Mouse (Mus musculus): Measurements from ENCODE around the gene Colgalt1.

Gene Colgalt1

DNA sequence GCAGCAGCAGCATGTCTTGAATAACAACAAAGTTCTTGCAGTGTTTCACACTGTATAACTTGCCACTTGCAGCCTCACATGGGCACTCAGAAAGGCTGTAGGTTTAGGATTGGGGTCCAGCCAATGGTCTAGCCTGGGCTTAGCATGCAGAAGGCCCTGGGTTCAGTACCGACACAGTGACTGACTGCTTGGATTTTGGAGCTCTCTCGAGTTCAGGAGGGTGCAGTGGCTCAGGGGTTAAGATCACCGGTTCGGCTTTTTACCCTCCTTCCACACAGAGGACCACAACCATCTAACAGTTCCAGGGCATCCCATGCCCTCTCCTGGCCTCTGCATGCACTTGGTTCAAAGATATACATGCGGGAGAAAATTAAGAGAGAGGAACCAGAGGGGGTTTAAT lies 19.8 kb upstream of the Colgalt1 start:
- in situ Hi-C loops (cut with MboI, MseI): no loop called here

DNA sequence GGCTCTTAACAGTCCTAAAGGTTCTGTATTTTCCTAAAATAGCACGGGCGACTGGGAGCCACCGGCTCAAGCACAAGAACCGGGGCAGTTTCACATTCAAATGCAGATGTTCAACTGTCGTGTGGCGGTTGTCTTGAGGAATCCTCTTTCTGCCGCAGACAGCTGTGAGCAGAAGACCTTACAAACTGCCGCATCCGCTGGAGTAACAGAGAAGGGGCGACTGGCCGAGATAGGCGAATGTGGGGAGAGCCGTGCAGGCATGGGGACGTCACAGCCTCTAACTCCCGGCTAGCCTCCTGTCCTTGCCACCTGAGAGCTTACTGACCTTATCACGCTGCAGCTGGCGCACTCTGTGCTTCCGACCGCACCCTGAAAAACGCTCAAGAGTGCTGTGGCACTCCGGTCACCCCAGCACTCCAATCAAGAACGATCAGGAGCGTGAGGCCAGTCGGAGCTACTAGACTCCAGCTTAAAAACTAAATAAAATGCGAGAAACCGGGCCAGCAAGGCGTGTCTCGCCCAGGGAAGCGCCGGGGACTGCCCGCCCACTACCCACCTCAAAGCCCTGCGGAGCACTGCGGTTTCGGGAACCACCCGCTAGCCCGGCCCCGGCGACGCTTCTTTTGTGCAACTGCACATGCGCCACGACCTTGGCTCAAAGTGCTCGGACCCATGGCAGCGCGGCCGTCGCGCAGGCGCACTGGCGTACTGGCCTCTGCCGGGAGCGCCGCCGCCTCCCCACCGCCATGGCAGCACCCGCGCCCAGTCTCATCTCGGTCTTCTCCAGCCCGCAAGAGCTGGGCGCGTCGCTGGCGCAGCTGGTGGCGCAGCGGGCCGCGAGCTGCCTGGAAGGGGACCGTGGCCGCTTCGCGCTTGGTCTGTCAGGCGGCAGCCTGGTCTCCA lies 19.1 kb upstream of the Colgalt1 start, which contains the start of gene Pgls:
TSS of gene Pgls (plus strand) at position 706 of the 903 bp plus-strand sequence.
- in situ Hi-C loops (cut with MboI, MseI): no loop called here

DNA sequence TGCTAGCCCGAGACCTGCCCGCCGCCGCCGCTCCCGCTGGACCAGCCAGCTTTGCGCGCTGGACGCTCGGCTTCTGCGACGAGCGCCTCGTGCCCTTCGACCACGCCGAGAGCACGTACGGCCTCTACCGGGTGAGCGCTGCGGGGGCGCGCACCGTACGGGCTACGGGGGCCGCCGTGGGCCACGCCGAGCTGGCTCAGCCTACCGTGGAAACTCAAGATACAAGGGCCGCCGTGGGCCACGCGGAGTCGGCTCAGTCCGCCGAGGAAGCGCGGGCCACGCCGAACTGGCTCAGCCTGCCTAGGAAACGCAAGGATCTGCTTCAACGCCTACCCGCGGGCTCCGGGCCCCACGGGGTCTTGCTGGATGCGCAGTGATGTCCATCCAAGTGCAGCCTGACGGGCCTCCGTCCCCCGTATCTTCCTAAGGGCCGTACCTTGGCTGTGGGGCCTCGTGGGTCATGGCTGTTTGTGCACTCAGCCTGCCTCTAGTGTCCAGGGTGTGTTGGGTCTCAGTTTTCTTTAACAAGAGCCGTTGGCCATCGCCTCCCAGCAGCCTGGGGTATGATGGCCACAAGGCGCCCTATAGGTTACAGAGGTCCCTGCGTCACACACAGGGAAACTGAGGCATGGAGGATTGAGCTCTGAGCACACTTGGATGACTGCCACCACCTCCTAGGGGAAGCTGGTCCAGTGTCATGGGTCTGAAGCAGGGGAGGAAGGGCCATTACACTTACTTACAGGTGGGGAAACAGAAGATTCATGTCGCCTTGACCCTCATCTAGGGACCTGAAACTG lies 18.2 kb upstream of the Colgalt1 start:
- in situ Hi-C loops (cut with MboI, MseI): no loop called here

DNA sequence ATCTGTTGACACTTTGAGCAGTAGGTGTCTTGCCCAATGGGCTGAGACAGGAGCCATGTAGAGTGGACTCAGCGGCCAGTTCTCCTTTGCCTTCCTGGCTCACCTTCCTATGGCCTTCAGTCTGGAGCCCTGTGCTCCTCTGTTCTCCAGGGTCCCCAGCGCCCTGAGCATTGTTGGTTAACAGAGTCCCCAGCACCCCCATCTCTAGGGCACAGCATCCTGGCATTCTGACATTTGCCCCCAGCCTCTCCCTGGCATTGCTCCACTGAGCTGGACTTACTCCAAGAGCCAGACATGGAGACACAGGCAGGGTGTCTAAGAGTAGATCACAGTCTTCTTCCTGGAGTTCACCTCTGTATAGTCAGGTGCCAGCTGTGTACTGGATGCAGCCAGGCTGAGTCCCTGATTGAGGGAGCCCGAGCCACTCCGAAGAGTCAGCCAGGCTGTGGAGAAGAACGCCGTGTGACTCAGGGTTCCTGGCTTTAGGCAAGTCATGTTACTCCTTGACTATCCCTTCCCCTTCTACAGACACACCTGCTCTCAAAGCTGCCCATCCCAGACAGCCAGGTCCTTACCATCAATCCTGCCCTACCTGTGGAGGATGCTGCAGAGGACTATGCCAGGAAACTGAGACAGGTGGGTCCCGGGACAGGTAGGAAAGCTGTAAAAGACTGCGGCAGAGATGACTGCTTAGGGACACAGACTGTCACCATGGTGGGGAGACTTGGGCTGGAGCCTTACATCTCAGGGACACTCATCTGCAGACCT lies 17.1 kb upstream of the Colgalt1 start:
- in situ Hi-C loops (cut with MboI, MseI): no loop called here

DNA sequence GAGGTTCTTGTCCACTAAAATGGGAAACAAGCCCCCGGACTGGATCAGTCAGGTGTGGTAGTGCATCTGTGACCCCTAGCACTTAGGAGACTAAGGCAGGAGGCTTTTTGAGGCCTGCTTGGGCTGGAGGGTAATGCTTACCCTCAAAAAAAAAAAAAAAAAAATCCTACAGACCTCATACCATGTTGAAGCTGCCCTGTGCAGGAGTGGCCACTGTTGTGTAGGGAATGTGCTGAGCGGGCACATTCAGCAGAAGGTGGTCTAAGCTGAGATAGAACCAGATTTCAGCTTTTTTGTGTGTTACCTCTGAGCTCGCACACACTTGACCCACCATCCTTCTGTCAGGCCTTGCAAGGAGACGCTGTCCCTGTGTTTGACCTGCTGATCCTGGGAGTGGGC lies 16.5 kb upstream of the Colgalt1 start:
- in situ Hi-C loops (cut with MboI, MseI): no loop called here

DNA sequence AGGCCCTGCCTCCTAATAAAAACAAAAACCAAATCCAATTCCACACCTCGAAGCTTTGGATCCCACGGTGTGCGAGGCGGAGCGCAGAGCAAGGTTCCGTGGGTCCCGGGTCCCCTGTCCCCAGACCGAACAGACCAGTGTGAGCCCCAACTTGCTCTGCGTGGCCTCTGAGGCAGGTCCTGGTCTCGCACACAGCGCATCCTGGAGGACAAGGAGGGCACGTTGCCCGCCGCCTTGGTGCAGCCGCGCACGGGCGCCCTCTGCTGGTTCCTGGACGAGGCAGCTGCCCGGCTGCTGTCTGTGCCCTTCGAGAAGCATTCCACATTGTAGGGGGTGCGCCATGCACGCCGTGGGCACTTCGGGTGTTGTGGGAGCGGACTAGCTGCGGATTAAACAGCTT lies 14.9 kb upstream of the Colgalt1 start:
- in situ Hi-C loops (cut with MboI, MseI): no loop called here

DNA sequence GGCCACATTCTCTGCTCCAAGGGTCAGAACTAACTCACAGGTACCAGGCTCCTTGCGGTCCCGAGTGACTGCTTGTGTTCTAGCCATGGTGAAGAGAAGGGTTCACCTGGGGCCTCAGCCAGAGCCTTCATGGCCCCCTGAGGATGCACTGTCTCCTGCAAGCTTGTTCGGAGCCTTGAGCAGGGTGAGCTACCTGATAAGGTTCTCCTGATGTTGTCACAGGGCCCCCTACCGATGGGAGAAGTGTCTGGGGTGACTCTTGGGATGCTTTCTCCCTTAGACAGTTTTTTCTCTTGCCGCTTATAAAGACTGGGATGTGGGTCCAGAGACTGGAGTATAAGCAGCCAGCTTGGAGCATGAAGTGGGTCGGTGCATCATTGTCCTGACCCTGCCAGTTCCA lies 14.4 kb upstream of the Colgalt1 start:
- in situ Hi-C loops (cut with MboI, MseI): no loop called here

DNA sequence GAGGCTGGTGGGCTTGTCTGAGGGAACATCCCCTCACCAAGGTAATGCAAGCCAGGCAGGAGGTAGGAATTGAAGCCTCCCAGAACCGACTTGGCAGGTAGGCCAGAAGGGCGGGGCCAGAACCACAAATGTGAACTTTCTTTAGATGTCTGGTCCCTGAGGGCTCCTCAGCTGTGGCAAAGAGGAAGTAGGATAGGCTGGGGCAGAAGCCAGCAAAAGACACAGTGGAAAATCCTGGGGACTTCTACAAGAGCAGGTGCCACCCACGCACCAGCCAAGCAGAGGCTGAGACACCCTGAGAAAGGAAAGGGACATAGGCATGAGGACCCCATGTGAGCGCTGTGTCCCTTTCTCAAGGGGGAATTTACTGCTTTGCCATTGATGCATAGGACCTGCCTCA lies 14.0 kb upstream of the Colgalt1 start:
- in situ Hi-C loops (cut with MboI, MseI): no loop called here

DNA sequence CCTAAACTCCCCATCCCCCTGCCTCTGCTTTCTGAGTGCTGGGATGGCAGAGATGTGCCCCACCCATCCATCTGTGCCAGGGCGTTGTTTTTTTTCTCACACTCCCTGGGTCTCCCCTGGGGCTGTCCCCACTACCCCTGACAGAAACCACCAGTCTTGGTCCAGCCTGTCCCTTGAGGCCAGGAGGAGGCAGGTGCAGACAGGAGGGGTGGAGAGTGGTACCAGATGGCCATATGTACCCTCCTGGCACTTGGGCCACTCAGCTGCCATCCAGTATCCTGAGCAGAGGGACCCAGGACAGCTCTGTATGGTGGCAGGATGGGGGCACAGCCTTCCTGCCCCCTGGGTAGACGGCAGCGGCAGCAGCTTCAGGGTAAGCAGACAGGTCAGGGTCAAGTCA lies 13.3 kb upstream of the Colgalt1 start, which contains the start of gene Fam129c:
TSS of gene Fam129c (plus strand) at position 198 of the 400 bp plus-strand sequence.
- in situ Hi-C loops (cut with MboI, MseI): no loop called here

DNA sequence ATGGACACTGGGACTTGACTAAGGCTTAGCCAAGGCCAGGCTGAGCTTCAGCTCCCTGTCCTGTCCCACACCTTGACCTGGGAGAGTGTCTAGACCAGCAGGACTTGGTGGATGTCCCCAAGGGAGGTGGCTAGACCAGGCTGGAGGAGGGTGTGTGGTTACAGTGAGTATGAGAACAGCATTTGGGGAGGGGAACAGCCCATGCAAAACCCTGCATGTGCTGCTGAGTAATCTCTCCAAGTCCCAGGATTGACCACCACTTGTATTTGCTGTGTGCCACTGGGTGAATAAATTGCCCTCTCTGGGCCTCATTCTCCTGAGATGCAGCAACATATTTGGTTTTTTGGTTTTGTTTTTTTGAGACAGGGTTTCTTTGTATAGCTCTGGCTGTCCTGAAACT lies 12.4 kb upstream of the Colgalt1 start:
- in situ Hi-C loops (cut with MboI, MseI): no loop called here

DNA sequence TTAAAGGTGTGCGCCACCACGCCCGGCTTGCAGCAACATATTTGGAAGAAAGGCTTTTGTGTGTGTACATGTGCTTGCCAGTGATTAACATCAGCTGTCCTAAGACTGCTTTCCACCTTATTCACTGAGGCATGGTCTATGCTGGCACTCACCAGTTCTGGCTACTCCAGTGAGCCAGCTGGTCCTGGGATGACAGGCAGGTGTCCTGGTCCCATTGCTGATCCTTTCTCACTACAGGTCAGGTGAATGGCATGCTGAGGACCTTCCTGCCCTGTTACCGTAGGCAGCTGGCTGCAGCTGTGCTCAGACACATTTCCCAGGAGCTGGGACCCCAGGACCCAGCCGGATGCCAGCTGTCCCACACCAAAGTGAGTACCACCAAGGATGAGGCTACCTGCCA lies 12.0 kb upstream of the Colgalt1 start:
- in situ Hi-C loops (cut with MboI, MseI): no loop called here

DNA sequence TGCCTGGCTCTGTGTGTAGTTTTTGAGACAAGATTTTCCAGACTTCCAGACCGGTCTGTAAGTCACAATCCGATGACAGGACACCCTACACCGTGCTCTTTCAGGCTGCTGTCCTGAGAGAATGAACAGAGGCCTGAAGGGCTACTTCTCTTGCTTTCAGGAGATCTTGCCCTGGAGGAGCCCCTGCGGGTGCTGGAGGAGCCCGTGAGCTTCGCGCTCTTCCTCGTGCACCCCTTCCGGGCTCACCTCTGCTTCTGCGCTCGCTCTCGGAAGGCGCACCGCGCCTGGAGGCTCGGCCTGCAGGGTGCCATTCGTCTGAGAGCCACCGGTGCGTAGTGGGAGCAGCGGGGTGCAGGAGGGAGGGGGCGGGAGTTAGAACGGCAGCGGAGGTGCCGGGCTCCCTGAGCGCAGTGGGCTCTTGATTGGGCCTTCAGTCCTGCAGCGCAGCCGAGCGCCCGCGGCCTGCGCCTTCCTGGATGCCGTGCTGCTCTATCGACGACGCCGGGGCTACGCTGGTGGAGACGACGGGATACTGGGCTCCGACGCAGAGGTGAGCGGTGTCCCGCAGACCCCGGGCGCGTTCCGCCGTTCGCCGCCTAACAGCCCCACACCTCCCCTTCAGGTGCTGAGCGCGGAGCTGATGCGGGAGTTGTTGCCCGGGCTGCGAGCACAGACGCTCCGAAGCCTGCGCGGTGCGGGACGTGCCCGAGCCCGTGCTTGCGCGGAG lies 8.7 kb upstream of the Colgalt1 start:
- in situ Hi-C loops (cut with MboI, MseI): loop anchor here (5.0 to 25.0 kb wide), 2 partner anchors 40 to 1760 kb away; partner anchors contain the start of gene Large1

DNA sequence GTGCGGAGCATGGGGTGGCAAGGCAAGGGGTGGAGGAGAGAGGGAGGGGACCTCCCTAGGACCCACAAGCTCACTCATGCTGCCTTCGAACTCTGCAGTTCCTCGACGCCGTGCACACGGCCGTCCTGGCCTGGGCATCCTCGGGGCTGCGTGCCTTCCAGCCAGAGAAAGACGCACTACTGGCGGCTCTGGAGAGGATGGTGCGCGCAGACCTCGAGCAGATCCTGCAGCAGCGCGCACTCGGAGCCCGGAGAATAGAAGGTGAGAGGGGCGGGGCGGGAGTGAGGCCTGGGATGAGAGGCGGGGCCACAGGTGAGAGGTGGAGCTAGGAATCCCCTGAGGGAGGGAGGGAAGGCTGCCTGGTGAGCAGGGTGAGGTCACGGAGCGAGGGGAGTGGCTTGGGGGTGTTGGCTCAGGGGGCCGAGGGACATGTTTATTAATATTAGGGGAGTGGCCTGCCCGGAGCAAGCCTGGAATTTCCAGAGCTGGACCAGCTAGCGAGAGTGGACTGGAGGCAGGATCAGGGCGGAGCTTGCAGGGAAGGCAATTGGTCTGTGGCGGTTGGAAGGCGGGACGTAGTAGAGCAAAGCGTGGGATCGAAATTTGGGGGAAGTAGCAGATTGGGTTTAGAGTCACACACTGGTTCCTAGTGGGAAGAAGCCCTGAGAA lies 8.0 kb upstream of the Colgalt1 start:
- in situ Hi-C loops (cut with MboI, MseI): loop anchor here (5.0 to 25.0 kb wide), 2 partner anchors 40 to 1760 kb away; partner anchors contain the start of gene Large1

DNA sequence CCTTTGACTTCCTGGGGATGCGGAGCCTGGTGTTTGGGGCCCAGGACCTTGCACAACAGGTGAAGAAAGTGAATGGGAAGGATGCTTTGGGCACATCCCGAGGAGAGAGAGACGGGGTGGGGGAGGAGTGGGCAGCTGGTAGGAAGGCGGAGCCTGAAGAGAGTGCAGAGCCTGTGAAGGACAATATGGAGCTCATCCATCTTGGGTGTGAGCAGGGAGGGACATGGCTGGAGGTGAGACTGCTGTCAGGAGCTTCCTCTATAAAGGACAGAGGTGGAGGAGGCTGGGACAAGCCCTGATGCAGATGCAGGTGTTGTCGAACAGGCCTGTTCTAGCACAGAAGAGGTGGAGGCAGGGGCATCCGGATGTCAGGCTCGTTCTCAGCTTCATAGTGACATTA lies 6.8 kb upstream of the Colgalt1 start:
- in situ Hi-C loops (cut with MboI, MseI): loop anchor here (5.0 to 25.0 kb wide), 2 partner anchors 42 to 1758 kb away; partner anchors contain the start of gene Large1

DNA sequence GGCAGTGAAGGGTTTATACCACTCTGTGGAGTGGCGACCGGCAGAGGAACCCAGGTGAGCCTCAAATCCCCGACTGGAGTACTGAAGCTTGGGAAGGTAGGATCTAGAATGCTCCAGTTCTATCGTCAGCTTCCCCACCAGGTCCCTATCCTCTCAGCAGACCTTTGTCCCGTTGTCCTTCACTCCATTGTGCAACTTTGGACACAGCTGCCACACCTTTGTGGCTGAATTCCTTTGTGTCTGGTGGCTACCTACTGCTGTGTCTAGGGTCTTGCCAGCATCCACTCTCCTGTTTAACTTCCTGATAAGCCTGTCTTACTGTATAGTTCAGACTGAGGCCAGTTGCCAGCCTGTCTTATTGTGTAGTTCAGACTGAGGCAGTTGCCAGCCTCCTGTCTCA lies 1.3 kb downstream of the Colgalt1 start:
- in situ Hi-C loops (cut with MboI, MseI): loop anchor here (25.0 kb wide), 1 partner anchor 1750 kb away; the partner anchor contains the start of gene Large1

DNA sequence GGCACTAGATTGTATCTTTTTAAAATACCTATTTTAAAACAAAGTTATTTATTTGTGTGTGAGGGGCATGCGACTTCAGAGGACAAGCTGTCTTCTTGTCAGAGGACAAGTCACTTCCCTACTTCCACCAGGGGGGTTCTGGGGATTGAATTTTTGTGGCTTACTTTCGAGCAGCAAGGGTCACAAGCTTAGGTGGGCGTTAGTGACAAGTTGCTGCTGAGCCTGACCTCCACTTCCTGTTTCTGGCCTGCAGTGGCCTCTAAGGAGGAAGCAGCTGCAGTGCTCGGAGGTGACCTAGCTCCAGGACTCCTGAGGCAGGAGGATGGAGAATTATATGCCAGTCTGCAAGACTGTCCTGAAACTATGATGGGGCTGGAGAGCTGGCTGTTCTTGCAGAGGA lies 2.6 kb downstream of the Colgalt1 start:
- in situ Hi-C loops (cut with MboI, MseI): loop anchor here (25.0 kb wide), 1 partner anchor 1749 kb away; the partner anchor contains the start of gene Large1

DNA sequence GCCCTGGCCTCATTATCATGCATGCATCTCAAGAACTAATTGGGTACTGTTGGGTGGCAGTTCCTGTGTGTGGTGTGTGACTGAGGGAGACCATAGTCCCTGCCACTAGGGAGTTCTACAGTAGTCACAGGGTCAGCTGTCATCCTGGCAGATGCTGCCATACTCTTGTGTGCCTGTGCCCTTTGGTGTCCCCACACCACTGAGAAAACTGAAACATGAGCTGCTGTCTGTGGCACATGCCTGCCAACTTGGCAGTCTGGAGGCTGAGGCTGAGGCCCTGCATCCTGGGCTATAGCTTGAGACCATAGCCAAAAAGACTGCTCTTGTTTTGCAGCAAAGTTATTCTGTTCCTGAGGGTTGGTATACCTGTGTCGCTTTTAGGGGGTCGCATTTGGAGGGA lies 9.0 kb downstream of the Colgalt1 start:
- in situ Hi-C loops (cut with MboI, MseI): loop anchor here (25.0 kb wide), 1 partner anchor 1743 kb away; the partner anchor contains the start of gene Large1

DNA sequence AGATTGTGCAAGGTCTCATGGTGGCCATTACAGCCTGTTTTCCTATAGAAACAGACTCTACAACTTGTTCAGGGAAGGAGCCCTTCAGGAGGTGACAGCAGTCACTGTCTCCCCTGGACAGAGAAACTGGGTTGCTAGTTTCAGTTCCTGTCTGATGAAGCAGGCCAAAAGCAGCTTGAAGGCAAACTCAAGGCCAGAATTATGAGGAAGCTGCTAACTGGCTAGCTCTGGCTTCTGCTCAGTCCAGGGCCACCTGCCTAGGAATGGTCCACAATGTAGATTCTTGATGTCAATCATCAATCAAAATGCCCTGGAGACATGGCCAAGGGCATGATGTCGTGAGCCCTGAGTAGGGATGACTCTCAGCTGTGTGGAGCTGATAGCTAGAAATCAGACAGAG lies 14.3 kb downstream of the Colgalt1 start:
- in situ Hi-C loops (cut with MboI, MseI): no loop called here

DNA sequence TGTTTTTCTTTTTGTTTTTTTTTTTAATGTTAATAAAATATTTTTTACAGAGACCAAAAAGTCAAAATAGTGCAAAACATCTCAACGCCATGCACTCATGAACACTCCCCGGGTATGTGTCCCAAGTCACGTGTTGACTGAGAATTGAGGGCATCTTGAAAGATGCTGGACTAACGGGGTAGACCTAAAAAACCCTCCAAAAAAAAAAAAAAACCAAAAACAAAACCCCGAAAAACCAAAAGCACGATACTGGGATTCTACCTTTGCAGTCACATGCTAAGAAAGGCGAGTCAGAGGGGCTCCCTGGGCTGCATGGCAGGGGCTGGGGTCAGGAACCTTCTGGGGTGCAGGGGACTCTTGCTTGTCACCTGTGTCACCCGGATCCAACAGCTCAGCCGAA lies 16.0 kb downstream of the Colgalt1 start:
- in situ Hi-C loops (cut with MboI, MseI): no loop called here

Data from T-helper 1 cell (primary cell).